Mouse (Mus musculus) CH12.LX (cell line): ENCODE measurements around the gene Rab8b. TPM values are rescaled to one million over a fixed set of nuclear protein-coding genes. Genes with fewer than 3 reads are reported as not detected.
A peak's percentile ranks its signal among the peaks of the same experiment; 100 is the strongest.

Experiments
- DNase-seq: peaks from one replicate; pipeline ENCODE4 v3.0.0-alpha.2; 2013; ENCODE audit errors: extremely low read depth
- H3K27ac ChIP-seq: 2 replicates; pipeline ENCODE4 v1.5.1; 2012; ENCODE audit warnings: low read depth, mild to moderate bottlenecking, control low read depth, moderate library complexity; ENCODE audit not compliant: insufficient read depth
- H3K27me3 ChIP-seq: replicated peaks from 2 replicates; pipeline ENCODE3; 2012; ENCODE audit warnings: inconsistent platforms
- H3K36me3 ChIP-seq, 2 experiments: replicated peaks in 1 of 2; 2 replicates each; pipeline versions ENCODE3 to v1.6.1; 2012; ENCODE audit warnings: inconsistent platforms in 1 of 2, low read length in 1 of 2, mild to moderate bottlenecking in 1 of 2, mixed read lengths in 1 of 2, moderate library complexity in 1 of 2; ENCODE audit not compliant: control insufficient read depth in 1 of 2, insufficient read depth in 1 of 2
- H3K4me1 ChIP-seq, 2 experiments: 2 replicates each; pipeline ENCODE4 v1.6.1; 2012; ENCODE audit warnings: inconsistent platforms in 1 of 2, moderate library complexity in 1 of 2; ENCODE audit not compliant: insufficient read depth in 2 of 2, control insufficient read depth in 1 of 2
- H3K4me2 ChIP-seq: 2 replicates; pipeline ENCODE4 v1.6.1; 2012; ENCODE audit warnings: low read depth, mild to moderate bottlenecking, control low read depth; ENCODE audit not compliant: poor library complexity, insufficient read depth, severe bottlenecking
- H3K4me3 ChIP-seq, 3 experiments: fragments of 150-350 bp in 1 of 3; sonication (generic) in 1 of 3; replicated peaks in 1 of 3; 2 replicates each; pipeline versions ENCODE3 to v1.5.1; 2011 to 2012; ENCODE audit warnings: low read depth in 2 of 3, low read length in 2 of 3, mild to moderate bottlenecking in 2 of 3, moderate library complexity in 2 of 3, control low read depth in 1 of 3, improper control_type of control experiment in 1 of 3, inconsistent platforms in 1 of 3, mixed read lengths in 1 of 3; ENCODE audit not compliant: poor library complexity in 1 of 3
- H3K79me2 ChIP-seq: replicated peaks from 2 replicates; pipeline ENCODE4 v1.6.1; 2012; ENCODE audit warnings: mild to moderate bottlenecking, moderate library complexity; ENCODE audit not compliant: control insufficient read depth, poor library complexity, insufficient read depth, severe bottlenecking; ENCODE audit errors: extremely low read depth
- H3K9ac ChIP-seq: 2 replicates; pipeline ENCODE4 v1.6.1; 2012; ENCODE audit warnings: low read depth, mild to moderate bottlenecking, control low read depth, moderate library complexity; ENCODE audit not compliant: insufficient read depth
- H3K9me3 ChIP-seq: replicated peaks from 2 replicates; pipeline ENCODE3; 2012; ENCODE audit warnings: low read length, inconsistent platforms, mixed read lengths
- BHLHE40 ChIP-seq: IDR thresholded peaks from 2 replicates; pipeline ENCODE4 v1.6.1; 2011; ENCODE audit warnings: mild to moderate bottlenecking, low read depth, low read length, improper control_type of control experiment
- CHD1 ChIP-seq: IDR thresholded peaks from 2 replicates; pipeline ENCODE4 v1.6.1; 2012; ENCODE audit warnings: low read depth, low read length, improper control_type of control experiment, inconsistent platforms
- CHD2 ChIP-seq: IDR thresholded peaks from 2 replicates; pipeline ENCODE4 v1.6.1; 2011; ENCODE audit warnings: low read length, improper control_type of control experiment
- E2F4 ChIP-seq: IDR thresholded peaks from 2 replicates; pipeline ENCODE4 v1.6.1; 2011; ENCODE audit warnings: low read depth, low read length, improper control_type of control experiment; ENCODE audit not compliant: insufficient replicate concordance
- ELF1 ChIP-seq: IDR thresholded peaks from 2 replicates; pipeline ENCODE4 v1.6.1; 2014; ENCODE audit warnings: low read depth, mild to moderate bottlenecking, inconsistent platforms, low read length, improper control_type of control experiment
- EP300 ChIP-seq: IDR thresholded peaks from 2 replicates; pipeline ENCODE4 v1.6.1; 2011; ENCODE audit warnings: low read length, improper control_type of control experiment
- ETS1 ChIP-seq: conservative IDR thresholded peaks from 2 replicates; pipeline ENCODE4 v1.6.1; 2012; ENCODE audit warnings: low read depth, mild to moderate bottlenecking, inconsistent platforms, low read length, improper control_type of control experiment, moderate library complexity
- GABPA ChIP-seq: IDR thresholded peaks from 2 replicates; pipeline ENCODE4 v1.6.1; 2012; ENCODE audit warnings: low read depth, low read length, improper control_type of control experiment, inconsistent platforms; ENCODE audit not compliant: insufficient replicate concordance
- HCFC1 ChIP-seq: IDR thresholded peaks from 2 replicates; pipeline ENCODE4 v1.6.1; 2012; ENCODE audit warnings: low read depth, mild to moderate bottlenecking, inconsistent platforms, low read length, improper control_type of control experiment
- IRF4 ChIP-seq: IDR thresholded peaks from 2 replicates; pipeline ENCODE4 v1.6.1; 2014; ENCODE audit warnings: low read depth, mild to moderate bottlenecking, inconsistent platforms, low read length, improper control_type of control experiment
- JUN ChIP-seq: IDR thresholded peaks from 2 replicates; pipeline ENCODE4 v1.6.1; 2011; ENCODE audit warnings: low read depth, mild to moderate bottlenecking, low read length, improper control_type of control experiment, moderate library complexity; ENCODE audit not compliant: insufficient read depth
- JUND ChIP-seq: conservative IDR thresholded peaks from 2 replicates; pipeline ENCODE4 v1.6.1; 2011; ENCODE audit warnings: low read depth, low read length, improper control_type of control experiment
- MAFK ChIP-seq: IDR thresholded peaks from 2 replicates; pipeline ENCODE4 v1.6.1; 2011; ENCODE audit warnings: low read length, improper control_type of control experiment; ENCODE audit not compliant: insufficient replicate concordance
- MAX ChIP-seq: IDR thresholded peaks from 2 replicates; pipeline ENCODE4 v1.6.1; 2011; ENCODE audit warnings: low read length, improper control_type of control experiment
- MAZ ChIP-seq: IDR thresholded peaks from 2 replicates; pipeline ENCODE4 v1.6.1; 2012; ENCODE audit warnings: low read depth, mild to moderate bottlenecking, inconsistent platforms, low read length, improper control_type of control experiment, moderate library complexity
- MEF2A ChIP-seq: IDR thresholded peaks from 2 replicates; pipeline ENCODE4 v1.6.1; 2014; ENCODE audit warnings: low read depth, mild to moderate bottlenecking, inconsistent platforms, low read length, improper control_type of control experiment, borderline replicate concordance
- MXI1 ChIP-seq: IDR thresholded peaks from 2 replicates; pipeline ENCODE4 v1.6.1; 2011; ENCODE audit warnings: mild to moderate bottlenecking, low read depth, low read length, improper control_type of control experiment
- NELFE ChIP-seq: IDR thresholded peaks from 2 replicates; pipeline ENCODE4 v1.6.1; 2011; ENCODE audit warnings: low read depth, low read length, improper control_type of control experiment
- NRF1 ChIP-seq: IDR thresholded peaks from 2 replicates; pipeline ENCODE4 v1.6.1; 2014; ENCODE audit warnings: low read depth, mild to moderate bottlenecking, inconsistent platforms, low read length, improper control_type of control experiment, moderate library complexity
- POLR2A ChIP-seq: IDR thresholded peaks from 2 replicates; pipeline ENCODE4 v1.6.1; 2011; ENCODE audit warnings: low read depth, mild to moderate bottlenecking, improper control_type of control experiment, low read length
- POLR2AphosphoS2 ChIP-seq: IDR thresholded peaks from 2 replicates; pipeline ENCODE4 v1.6.1; 2011; ENCODE audit warnings: low read depth, low read length, improper control_type of control experiment
- SMC3 ChIP-seq: IDR thresholded peaks from 2 replicates; pipeline ENCODE4 v1.6.1; 2011; ENCODE audit warnings: low read depth, low read length, improper control_type of control experiment
- TBP ChIP-seq: conservative IDR thresholded peaks from 2 replicates; pipeline ENCODE4 v1.6.1; 2011; ENCODE audit warnings: low read depth, low read length, improper control_type of control experiment
- TCF12 ChIP-seq: IDR thresholded peaks from 2 replicates; pipeline ENCODE4 v1.6.1; 2014; ENCODE audit warnings: low read depth, mild to moderate bottlenecking, inconsistent platforms, low read length, improper control_type of control experiment
- UBTF ChIP-seq: IDR thresholded peaks from 2 replicates; pipeline ENCODE4 v1.6.1; 2012; ENCODE audit warnings: low read depth, mild to moderate bottlenecking, inconsistent platforms, low read length, improper control_type of control experiment, moderate library complexity
- USF1 ChIP-seq: IDR thresholded peaks from 2 replicates; pipeline ENCODE4 v1.6.1; 2014; ENCODE audit warnings: low read depth, mild to moderate bottlenecking, inconsistent platforms, low read length, improper control_type of control experiment
- USF2 ChIP-seq: conservative IDR thresholded peaks from 2 replicates; pipeline ENCODE4 v1.6.1; 2011; ENCODE audit warnings: low read depth, low read length, improper control_type of control experiment
- ZC3H11A ChIP-seq: IDR thresholded peaks from 2 replicates; pipeline ENCODE4 v1.6.1; 2012; ENCODE audit warnings: low read depth, mild to moderate bottlenecking, inconsistent platforms, low read length, improper control_type of control experiment
- ZMIZ1 ChIP-seq: IDR thresholded peaks from 2 replicates; pipeline ENCODE4 v1.6.1; 2012; ENCODE audit warnings: low read depth, mild to moderate bottlenecking, inconsistent platforms, low read length, improper control_type of control experiment
- dilution Hi-C: fragments of 300-500 bp; cut with MboI; formaldehyde crosslinking; loops from 2 replicates; pipeline ENCODE4 v1.14.3; 2020; ENCODE audit warnings: low sequenced_read_pairs; ENCODE audit not compliant: extremely low pct_unique_long_range_greater_than_20kb, extremely low pct_ligation_motif_present
- in situ Hi-C: fragments of 300-500 bp; cut with MboI; formaldehyde crosslinking; loops from 3 replicates; pipeline ENCODE4 v1.14.3; 2019; ENCODE audit warnings: low sequenced_read_pairs, low pct_ligation_motif_present, low pct_unique_long_range_greater_than_20kb, mixed read lengths
- polyA plus RNA-seq: library from polyadenylated mRNA; unstranded; fragments of >175 nt; gene quantifications from 2 replicates; pipeline ENCODE4 v1.2.1, GENCODE M21; 2012; ENCODE audit warnings: low read depth; ENCODE audit not compliant: insufficient read length
- total RNA-seq, 2 experiments: library from RNA; depleted of rRNA; stranded (reverse); fragments of 300-350 nt in 1 of 2; fragments of >200 nt in 1 of 2; gene quantifications; 2 replicates each; pipeline ENCODE4 v1.2.3; 2012 to 2014

Rab8b gene
- total and polyA plus RNA-seq, 3 experiments, result 12.2 to 28.0 (median 26.1) TPM

DNA sequence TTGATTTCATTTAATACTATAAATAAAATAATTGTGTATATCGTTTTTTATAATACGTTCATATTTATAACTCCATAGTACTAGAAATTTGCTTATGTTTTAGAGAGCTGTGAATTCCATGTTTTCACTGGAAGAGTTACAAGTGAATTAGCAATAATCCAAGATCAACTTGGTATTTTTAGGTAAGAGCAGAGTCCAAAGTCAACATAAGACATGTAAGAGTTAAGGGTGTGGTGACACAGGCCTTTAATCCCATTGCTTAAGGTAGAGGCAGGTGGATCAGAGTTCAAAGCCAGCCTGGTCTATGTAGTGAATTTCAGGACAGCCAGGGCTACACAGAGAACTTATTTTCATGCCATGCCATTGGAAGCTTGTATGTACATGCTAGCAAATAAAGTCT is 29.0 kb upstream of the Rab8b start:
- Histone ChIP-seq H3K79me2 (peaks cover 13% of the 10 kb centered on the region), H3K4me3 (no peak overlapping the region)

DNA sequence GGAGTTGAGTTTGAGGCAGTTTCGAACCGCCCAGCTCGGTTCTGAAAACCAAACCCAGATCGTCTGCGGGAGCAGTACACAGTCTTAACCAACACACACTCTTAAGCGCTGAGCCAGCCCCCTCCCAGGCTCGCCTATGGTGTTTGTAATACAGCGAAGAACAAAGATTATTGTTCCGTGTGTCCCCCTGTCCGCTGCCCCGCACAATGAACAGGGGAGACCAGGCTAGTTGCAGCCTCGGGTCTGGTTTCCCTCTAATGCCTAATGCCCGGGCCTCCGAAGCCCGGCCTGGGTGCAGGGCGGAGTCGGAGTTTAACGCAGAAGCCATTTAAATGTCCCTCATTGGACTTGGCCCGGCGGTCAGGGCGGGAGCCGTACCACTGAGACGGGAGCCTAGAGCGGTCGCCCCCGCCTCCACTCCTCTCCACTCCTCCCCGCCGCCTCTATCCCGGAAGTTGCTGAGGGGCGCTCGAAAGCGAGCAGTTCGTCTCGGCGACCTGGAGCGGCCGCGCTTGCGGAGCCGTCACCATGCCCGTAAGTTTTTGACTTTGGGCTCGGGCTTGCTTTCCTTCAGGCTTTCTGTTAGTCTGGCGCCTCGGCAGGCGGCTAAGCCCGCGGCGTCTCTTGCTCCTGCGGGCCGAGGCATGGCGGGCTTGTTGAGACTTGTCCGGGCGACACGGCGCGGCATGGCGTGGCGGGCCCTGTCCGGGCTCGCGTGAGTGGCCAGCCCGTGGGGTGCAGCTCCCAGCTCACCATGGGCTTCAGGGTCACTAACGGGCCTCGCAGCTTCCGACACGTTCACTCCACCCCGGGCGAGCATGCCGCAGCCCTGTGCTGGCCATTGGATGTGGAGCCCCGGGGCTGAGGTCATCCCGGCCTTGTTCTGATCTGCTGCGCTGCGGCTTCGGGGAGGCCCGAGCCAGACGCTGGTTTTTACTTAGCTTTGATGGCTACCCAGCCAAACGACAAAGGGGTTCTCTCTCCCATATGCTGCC is 26.5 kb upstream of the Rab8b start, which contains the start of gene Rps27l:
Gene Rps27l (plus strand): TSS at position 440 of the 995 bp plus-strand sequence.
- peak within 1 kb of the TSS; percentile 33 for H3K4me2 ChIP-seq
- peaks cover 8 to 15% of the 10 kb centered on the region in 2 experiments for H3K36me3 ChIP-seq
- DNase-seq, result peak; percentile 93
- no peaks in the 10 kb centered on the region for H3K9me3 ChIP-seq
- dilution Hi-C loops, result no loop called here
- H3K27me3 ChIP-seq, result no peaks in the 10 kb centered on the region
- peak within 1 kb of the TSS; percentile 81 to 96 (median 89) for H3K4me3 ChIP-seq
- in situ Hi-C loops, result loop anchor here (10.0 kb wide), 1 partner anchor 91 kb away; no protein-coding TSS in a partner anchor
- H3K4me1 ChIP-seq, result peaks cover 5 to 19% of the 10 kb centered on the region in 2 experiments; a peak in 3 of 4 replicates
- H3K9ac ChIP-seq, result peak within 1 kb of the TSS; percentile 96
- H3K27ac ChIP-seq, result peak within 1 kb of the TSS; percentile 85
- H3K79me2 ChIP-seq, result peaks cover 13% of the 10 kb centered on the region
- no peak for TF ChIP-seq USF1
- TF ChIP-seq TCF12, result peak; percentile 92; the same call in 1 of the 2 replicates
- TF ChIP-seq POLR2A, result peak; percentile 92
- TF ChIP-seq BHLHE40, result peak; percentile 57; the same call in 1 of the 2 replicates
- TF ChIP-seq TBP, result peak; percentile 89; the same call in 1 of the 2 replicates
- TF ChIP-seq CHD1, result peak; percentile 76
- TF ChIP-seq SMC3, result no peak
- peak; percentile 86 for TF ChIP-seq MAX
- TF ChIP-seq MXI1, result peak; percentile 70
- no peak for TF ChIP-seq JUN
- TF ChIP-seq CHD2, result no peak
- TF ChIP-seq MAFK, result no peak
- TF ChIP-seq MEF2A, result peak; percentile 73; the same call in 1 of the 2 replicates
- peak; percentile 59; the same call in 1 of the 2 replicates for TF ChIP-seq IRF4
- TF ChIP-seq NELFE, result peak; percentile 95
- TF ChIP-seq E2F4, result peak; percentile 47; the same call in 1 of the 2 replicates
- TF ChIP-seq EP300, result no peak
- no peak for TF ChIP-seq USF2
- TF ChIP-seq HCFC1, result peak; percentile 87
- TF ChIP-seq ZMIZ1, result peak; percentile 93
- TF ChIP-seq NRF1, result 0 out of 2 replicates have a peak, but pooled peaks have one; percentile 3
- TF ChIP-seq ZC3H11A, result no peak
- TF ChIP-seq ETS1, result no peak; the same call in 1 of the 2 replicates
- peak; percentile 97 for TF ChIP-seq ELF1
- peak; percentile 56; the same call in 1 of the 2 replicates for TF ChIP-seq GABPA
- no peak; the same call in 1 of the 2 replicates for TF ChIP-seq UBTF

More for the DNA sequence above, 29.0 kb upstream of the Rab8b start:
- no peak for DNase-seq
- 0 out of 2 replicates have a peak overlapping the region, but pooled peaks have one; percentile 15 for H3K4me2 ChIP-seq
- no peaks in the 10 kb centered on the region for H3K9me3 ChIP-seq
- no peak for TF ChIP-seq JUND
- TF ChIP-seq TBP, result no peak
- no peak for TF ChIP-seq HCFC1
- no peak for TF ChIP-seq POLR2AphosphoS2
- TF ChIP-seq E2F4, result no peak
- TF ChIP-seq MAZ, result no peak
- TF ChIP-seq NRF1, result no peak
- no peak for TF ChIP-seq ZC3H11A
- peaks cover 5 to 12% of the 10 kb centered on the region in 2 experiments; a peak in 3 of 4 replicates for H3K4me1 ChIP-seq
- dilution Hi-C loops (no loop called here), in situ Hi-C loops (loop anchor here (10.0 kb wide), 1 partner anchor 94 kb away; no protein-coding TSS in a partner anchor)
- H3K9ac ChIP-seq, result no peak overlapping the region
- no peak overlapping the region for H3K27ac ChIP-seq
- peaks cover 8 to 23% of the 10 kb centered on the region in 2 experiments for H3K36me3 ChIP-seq
- no peaks in the 10 kb centered on the region for H3K27me3 ChIP-seq
